Mouse (Mus musculus): ENCODE measurements around the gene Wbp2.

DNA sequence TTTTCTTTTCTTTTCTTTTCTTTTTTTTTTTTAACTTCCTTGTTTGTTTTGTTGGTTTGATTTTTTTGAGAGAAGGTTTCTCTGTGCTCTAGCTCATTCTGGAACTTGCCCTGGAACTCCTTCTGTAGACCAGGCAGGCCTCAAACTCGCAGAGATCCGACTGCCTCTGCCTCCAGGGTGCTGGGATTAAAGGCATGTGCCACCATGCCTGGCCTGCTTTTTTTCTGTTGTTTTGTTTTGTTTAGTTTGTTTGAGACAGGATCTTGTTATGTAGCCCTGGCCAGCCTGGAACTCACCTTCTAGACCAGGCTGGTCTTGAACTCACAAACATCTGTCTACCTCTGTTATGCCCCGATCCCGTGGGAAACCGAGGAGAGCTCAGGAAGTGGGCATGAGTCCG lies 2.8 kb upstream of the Wbp2 start:
- TF ChIP-seq CTCF (IDR thresholded peaks at IDR 0.05; ENCODE audit: extremely low read depth, insufficient read length, insufficient replicate concordance, low read depth, low read length): no peak
- no peak for TF ChIP-seq POLR2A (IDR thresholded peaks at IDR 0.05; ENCODE audit: low read depth, low read length)

Data from small intestine, adult 2 months (tissue).